Mouse (Mus musculus) cerebral cortex, adult 2 months (tissue): Measurements from ENCODE around the gene Coro1c.

Source experiments
- WGBS: fragments of 180-500 bp; shearing (Covaris S2); methylation state at CpG from one replicate; pipeline ENCODE4 v1.1.7; 2018; 5-methylcytosine and 5-hydroxymethylcytosine counted together

Coro1c gene

DNA sequence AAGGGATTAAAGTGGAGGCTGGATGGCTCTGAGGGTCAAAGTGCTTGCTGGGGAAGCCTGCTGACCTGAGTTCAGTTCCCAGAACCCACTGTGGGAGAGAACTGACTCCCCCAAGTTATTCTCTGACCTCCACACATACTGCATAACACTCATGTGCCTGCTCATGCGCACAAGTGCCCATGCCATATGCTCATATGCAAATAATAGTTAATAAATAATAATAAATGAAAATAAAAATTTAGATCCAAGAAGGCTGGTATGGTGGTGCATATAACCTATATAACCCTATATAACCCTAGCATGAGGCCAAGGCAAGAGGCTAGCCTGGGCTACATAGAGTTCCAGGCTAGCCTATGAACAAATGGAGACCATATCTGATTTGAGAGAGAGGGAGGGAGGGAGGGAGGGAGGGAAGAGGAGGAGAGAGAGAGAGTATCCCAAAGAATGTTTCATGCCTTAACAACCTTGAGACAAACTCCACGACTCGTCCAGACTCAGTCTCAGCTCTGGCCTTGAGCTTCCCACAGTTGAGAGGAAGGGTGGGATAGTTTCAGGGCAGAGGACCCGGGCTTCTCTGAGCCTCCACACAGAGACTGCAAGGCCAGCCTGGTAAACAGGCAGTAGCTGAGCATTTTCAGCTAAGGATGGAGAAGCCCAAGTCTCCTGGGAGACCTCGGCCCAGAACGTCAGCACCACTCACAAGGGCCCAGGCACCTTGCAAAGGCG, 78.8 kb downstream of the Coro1c start:
- WGBS, result 83% methylated on average over 7 of the region's 7 CpGs

DNA sequence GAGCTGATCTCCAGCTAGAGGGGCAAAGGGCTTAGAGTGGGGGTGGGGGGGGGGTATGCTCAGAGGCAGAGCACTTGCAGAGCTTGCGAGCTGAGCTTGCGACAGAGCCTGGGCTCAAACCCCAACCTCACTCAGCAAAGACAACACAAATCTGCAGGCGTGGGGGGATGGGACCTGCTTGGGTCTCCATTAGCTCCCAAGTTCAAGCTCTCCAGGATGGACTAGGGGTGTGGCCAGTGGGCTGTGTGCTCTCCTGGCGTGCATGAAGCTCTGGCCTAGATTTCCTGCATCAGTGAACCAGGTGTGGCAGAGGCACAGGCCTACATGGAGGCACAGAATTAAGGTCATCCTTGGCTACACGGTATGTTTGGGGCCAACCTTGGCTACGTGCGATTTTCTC, 80.1 kb downstream of the Coro1c start:
- 81% methylated on average over 7 of the region's 7 CpGs for WGBS

DNA sequence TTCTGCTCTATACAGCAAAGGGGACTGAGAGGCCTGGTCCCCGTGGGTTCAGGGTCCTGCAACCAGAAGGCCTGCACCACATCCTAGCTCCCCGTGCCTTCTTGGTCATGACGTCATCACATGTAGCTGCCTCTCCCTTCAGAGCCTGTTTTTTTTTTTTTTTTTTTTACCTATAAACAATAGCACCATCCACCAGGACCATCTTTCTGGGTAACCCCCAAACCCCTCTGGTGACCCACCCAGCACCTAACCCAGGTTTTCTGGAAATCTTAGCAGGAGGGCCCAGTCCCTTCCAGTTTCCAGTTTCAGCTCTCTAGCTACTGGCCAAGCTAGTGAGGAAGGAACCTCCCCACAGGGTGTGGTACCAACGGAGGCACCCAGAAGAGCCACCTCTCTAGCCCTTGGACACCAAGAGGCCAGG, 80.6 kb downstream of the Coro1c start:
- WGBS, result 64% methylated on average over 4 of the region's 4 CpGs

DNA sequence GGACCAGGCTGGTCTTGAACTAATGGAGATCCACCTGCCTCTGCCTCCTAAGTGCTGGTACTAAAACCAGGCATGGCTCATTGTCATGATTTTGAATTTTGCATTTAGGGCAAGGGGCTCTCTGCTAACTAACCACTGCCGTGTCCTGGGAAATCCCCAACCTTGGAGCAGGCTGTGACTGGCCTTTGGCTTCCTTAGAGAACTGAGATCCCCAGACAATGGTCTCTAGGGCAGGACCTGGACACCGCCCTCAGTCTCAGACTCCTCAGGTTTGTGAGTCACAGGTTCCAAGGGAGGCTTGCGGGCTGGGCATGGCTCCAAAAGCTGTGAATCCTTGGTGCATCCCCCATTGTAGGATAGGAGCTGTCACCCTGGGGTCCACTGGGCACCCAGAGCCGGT, 81.9 kb downstream of the Coro1c start:
- WGBS, result 83% methylated on average over 4 of the region's 4 CpGs

DNA sequence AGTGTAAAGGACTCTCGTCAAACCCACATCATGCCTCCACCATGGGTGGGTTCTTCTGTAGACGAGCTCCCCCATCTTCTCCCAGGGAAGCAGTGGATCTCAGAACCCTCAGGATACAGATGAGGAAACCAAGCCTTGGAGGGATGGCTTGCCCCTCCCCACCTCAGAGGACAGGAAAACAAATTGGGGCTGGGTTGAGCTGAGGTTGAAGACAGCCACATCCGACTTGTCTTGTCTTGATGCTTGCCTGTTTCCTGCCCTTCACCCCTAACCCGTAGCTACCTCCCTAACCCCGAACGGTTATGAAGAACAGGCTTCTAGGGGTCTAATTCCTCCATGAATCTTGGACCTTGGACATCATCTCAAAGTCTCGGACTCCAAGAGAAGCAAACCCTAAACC, 83.0 kb downstream of the Coro1c start:
- 82% methylated on average over 7 of the region's 7 CpGs for WGBS

DNA sequence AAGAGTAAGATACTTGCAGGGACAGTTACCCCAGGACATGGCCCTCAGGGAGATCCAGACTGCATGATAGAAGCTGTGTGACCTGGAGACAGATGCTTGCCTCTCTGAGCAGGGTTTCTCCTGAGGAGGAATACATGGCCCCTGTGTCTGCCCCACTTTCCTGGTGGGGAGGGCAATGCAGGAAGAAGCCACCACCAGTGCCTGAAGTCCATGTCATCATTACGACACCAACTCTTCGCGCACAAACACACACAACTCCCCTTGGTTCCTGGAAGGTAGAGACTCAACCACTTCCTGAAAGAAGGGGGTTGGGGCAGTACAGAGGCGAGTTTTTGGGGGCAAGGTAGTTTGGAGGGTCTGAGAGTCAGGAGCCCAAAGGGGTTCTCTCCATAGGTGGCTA, 84.3 kb downstream of the Coro1c start:
- WGBS, result 75% methylated on average over 4 of the region's 4 CpGs

DNA sequence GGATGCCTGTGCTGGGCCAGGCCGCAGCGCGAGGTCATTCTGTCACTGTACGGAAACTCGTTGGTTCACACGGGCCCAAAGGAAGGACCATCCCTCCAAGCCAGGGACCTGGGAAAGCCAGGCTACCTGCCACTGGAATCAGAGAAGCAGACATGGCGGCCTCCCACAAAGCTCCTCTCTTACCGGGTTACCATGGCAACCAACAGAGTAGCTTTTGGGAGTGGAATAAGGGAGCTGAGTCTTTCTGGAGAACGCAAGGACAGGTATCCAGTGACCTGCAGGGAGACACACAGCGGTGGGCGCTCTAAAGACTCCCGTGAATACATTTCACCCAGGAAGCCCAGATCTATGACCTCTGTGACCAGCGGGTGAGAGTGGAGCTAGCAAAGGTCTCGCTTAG, 90.0 kb downstream of the Coro1c start:
- WGBS, result 73% methylated on average over 14 of the region's 14 CpGs

DNA sequence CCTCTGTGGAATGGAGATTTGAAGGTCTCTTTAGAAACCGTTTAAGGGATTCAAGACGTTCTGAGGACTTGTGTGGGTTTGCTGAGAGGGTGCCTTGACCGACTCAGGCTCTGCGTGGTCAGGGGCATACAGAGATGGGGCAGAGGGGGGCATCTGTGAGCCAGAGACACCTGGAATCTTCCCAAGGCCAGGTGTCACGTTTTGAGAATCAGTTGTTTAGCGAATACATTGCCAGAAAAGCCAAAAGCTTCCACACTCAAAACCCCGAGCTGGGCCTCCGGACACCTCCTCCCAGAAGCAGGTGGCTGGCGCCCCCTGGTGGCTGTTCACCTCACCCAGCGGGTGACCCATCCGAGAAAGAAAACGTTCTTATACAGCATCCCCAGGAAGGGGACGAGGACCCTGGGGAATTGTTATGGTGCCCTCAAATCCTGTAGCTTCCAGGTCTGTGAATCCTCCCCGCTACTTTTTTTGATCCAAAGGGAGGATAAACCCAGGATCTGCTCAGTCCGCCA, 92.9 kb downstream of the Coro1c start:
- 19% methylated on average over 15 of the region's 15 CpGs for WGBS

DNA sequence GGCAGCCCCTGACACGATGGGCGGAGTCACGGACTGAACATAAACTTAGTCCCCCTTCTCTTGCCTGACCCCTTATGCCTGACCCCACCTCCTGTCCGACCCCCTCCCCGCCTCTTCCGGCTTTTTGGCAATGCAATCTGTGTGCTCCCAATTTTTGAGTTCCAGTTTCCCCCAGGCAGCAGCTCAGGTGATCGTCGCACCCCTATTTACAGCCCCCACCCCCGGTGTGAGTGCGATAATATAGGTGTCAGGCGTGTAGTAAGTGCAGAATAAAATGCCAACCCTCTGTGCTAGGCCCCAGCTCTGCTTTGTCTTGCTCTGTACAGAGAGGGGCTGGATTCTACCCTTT, 93.5 kb downstream of the Coro1c start:
- WGBS, result 63% methylated on average over 11 of the region's 11 CpGs

DNA sequence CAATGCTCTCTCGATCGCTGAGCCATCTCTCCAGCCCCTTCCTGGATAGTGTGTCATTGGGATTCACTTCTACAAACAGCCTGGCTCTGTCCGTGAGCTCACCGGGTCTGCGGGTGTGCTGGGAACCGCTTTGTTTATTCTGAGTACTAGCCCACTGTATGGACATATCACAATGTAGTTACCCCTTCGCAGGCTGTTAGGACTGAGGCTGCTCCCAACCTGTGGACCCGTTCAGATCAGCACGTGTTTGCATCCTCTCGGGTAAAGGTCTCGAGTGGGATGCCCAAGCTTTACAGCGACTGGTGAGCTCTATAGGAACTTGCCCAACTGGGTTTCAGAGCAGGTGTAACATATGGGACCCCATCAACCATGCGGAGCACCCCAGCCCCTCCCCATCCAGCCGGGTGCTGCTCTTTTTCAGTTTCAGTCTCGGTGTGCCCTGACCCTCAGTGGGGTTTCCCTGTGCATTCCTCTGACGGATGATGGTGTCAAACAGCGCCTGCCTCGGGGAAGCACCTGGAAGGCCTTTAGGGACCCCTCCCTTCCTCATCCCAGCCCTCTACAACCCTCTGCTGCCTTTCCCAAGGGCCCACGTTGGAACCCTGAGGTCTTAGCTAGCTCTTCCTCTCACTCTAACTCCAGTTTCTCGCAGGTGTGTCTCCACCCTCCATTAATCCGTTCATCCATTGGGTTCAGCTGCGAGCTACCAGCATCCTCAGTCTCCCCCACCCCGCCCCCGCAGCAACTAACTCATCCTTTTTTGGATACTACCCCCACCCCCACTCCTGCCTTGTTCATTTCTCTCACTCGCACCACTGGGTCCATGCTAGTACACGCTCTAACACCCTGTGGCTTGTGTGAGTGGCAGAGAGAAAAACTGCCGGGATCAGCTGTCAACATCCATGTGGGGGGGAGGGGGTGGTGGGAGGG, 94.2 kb downstream of the Coro1c start:
- 45% methylated on average over 27 of the region's 27 CpGs for WGBS

DNA sequence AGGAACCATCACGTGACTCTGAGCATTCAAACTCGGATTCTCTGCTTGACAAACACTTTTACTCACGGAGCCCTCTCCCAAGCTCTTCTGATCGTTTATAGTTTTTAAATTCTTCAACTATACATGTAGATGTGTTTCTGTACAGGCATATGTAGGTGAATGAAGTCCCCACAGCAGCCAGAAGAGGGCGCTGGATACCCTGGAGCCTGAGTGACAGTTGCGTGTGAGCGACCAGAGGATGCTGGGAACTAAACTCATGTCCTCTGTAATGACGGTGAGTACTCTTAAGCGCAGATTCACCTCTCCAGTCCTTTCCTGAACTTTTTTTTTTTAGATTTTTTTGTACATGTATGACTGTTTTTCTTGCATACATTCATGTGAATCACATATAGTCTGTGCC, 95.0 kb downstream of the Coro1c start:
- WGBS, result 29% methylated on average over 9 of the region's 9 CpGs

DNA sequence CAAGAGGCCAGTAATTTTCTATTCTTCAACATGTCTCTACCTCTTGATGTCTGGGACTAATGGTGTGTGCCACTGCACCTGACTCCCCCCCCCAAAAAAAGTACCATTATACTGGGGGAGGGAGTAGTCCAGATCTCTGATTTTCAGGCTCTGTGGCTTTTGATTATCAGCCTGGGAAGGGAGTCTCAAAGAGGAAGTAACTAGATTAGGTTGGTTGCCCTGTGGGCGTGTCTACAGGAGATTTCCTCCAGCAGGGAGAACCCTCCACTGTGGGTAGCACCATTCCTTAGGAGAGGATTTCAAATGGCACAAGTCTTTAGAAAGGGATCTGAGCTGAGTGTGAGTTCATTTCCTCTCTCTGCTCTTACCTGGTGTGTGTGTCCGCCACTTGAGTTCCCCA, 95.9 kb downstream of the Coro1c start:
- WGBS, result 90% methylated on average over 2 of the region's 2 CpGs

DNA sequence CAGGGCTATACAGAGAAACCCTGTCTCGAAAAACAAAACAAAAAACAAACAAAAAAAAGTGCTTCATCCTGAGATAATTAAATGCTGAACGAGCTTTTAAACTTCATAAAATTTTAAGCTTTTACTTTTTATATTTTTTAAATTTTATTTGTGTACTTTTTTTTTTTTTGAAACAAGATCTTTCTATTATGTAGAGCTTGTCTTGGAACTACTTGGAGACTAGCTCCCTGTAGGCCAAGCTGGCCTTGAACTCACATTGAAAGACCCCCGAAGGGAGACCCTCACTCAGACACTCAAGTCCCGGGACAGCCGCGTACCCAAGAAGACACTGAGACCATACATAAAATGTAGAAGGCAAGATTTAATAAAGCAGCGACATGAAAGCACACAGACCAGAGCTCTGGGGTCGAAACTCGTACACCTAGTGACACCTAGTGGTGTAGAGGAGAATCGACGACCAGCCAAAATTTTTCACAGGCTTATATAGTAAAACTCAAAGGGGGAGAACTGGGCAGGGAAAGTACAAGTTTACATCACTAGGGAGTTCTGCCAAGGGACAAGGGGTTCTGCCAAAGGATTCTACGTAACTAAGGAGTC, 96.6 kb downstream of the Coro1c start:
- 22% methylated on average over 11 of the region's 12 CpGs for WGBS

DNA sequence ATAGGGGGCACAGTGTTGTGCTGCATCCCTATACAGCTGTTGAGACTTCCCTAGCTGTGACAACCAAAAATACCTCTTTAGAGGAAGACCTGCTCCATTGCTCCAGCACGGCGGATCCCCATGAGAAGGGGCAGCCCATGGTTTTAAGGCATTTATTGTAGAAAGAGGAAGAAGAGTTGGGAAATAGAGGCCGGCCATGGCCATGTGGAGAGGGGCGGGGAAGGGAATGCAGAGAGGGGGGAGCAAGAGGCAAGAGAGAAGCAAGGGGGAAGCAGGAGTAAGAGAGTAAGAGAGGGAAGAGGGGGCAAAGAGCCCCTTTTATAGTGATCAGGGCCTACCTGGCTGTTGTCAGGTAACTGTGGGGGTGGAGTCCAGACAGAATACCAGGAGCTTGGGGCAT, 98.4 kb downstream of the Coro1c start:
- 92% methylated on average over 4 of the region's 4 CpGs for WGBS

DNA sequence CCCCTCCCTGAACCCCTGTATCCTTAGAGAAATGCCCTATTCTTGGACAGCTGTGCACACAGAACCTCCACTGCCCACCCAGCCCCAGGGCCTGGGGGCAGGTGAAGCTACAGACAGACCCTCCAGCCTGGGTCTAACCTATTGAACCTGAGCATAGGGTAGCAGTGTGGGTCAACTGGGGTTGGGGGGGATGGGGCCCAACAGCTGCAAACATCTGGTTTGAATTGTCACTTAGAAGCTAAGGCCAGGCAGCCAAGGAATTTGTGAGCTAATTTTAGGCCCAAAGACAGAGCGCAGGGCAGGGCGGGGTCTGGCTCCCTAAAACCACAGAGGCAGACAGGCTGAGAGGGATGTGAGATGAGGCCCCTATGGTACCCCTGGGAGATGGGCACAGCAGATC, 100.4 kb downstream of the Coro1c start:
- WGBS, result 97% methylated on average over 2 of the region's 2 CpGs

DNA sequence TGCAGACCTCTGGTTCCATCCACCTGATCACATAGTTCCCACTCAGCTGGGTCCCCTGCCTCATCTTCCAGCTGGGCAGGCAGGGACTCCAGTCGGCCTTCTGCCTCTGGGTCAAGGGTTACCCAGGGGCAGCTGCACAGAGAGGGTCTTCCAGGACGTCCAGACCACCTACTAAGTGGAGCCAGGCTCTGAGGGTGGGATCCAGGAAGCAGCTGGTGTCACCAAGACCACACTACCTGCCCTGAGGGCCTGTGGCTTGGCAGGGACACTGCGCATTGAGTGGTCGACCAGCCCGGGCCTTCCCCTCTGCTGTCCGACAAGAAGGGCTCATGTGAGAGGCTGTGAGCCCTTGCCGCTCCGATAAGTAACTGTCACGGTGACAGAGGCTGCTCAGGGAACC, 100.8 kb downstream of the Coro1c start:
- 67% methylated on average over 9 of the region's 9 CpGs for WGBS

DNA sequence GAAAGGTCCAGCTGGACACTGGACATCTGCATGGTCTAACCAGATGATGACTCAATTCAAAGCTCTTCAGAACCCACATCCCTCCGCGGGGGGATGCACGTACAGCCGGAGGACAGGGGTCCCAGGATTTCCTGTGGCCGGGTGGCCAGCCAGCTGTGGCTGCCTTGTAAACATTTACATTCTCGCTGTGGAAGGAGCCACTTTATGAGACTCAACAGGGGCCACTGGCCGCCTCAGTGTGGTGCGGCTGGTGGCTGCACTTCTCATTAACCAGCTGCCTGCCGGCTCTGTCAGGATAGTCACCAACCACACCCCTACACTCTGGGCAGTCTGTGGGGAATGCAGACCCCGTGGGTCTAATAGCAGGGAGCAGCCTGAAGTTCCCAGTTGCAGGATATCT, 102.1 kb downstream of the Coro1c start:
- WGBS, result 52% methylated on average over 10 of the region's 10 CpGs

DNA sequence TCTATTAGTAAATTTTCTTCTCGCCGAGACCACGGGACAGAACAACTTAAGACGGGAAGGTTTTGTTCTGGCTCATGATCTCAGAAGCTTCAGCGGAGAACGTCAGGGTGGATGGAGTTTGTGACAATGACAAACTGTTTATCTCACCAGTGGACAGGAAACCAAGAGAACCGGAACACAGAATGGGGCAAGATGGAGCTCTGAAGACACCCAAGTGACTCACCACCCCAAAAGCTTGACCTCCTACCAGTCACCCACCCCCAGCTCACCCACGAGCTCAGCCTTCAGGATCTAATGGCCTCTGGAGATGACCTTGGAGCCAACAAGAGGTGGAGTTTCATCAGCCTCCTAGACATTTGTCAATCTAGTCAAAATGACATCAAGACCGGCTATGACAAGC, 103.3 kb downstream of the Coro1c start:
- WGBS, result 86% methylated on average over 9 of the region's 9 CpGs

DNA sequence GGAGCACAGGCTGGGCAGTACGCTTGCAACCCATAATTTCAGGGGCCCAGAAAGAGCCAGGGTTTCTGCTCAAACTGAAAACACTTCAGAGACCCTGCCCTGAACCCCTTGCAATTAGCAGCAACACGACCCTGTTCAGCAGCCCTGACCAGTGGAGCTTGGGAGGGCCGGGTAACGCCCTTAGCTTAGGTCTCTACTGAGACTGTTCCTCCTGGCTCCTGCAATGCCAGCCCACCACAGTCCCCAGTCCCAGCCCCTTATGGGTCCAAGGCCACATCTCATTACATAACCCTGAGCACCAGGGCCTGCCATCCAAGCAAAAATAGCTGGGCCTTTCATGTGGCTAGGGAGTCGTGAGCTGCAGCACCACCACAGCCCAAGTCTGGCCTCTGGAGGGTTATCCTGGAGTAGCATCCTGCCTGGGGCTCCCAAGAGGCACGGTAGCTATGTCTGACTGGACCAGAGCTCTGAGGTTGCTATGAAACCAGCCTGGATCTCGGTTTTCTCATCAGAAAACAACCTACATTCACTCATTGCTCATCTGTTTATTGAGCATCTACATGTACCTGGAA, 104.1 kb downstream of the Coro1c start:
- 74% methylated on average over 7 of the region's 7 CpGs for WGBS

DNA sequence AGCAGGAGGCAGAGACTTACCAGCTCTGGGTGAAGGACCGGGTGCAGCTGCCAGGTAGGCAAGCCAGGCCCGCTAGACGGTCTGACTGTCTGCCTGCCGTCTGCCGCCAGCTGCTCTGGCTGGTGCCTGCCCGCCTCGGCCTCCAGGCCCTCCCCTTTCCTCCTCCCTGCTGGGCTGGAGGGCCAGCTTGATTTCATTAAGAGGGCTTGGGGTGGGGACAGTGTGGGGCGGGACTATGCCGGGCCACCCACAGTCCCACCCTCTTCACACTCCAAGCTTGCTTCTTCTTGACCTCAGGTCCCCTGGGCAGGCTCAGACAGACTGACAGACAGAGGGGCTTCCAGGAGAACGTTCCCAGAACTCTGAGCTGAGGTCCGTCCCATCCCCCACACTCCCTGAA, 108.3 kb downstream of the Coro1c start, which contains the start of gene Tmem119:
Tmem119 (minus strand) TSS at position 237 of the 400 bp plus-strand sequence.
- WGBS, result 13% methylated on average over 11 of the region's 11 CpGs

DNA sequence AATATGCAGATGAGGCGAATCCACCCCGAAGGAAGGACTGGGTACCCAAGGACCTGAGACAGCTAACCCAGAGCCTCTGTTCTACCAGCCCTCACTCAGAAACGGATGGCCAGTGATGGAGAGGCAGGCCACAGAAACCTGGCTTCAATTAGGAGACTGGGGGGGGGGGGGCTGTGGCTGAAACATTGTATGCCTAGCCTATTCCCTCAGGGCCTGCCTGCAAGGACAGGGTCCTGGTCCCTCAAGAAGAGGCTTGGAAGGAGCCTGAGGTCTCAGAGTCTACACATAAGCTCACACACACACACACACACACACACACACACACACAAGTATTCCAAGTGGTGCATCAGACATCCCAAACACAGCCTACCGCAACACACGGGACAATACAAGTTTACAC, 108.9 kb downstream of the Coro1c start:
- WGBS, result 61% methylated on average over 5 of the region's 5 CpGs

DNA sequence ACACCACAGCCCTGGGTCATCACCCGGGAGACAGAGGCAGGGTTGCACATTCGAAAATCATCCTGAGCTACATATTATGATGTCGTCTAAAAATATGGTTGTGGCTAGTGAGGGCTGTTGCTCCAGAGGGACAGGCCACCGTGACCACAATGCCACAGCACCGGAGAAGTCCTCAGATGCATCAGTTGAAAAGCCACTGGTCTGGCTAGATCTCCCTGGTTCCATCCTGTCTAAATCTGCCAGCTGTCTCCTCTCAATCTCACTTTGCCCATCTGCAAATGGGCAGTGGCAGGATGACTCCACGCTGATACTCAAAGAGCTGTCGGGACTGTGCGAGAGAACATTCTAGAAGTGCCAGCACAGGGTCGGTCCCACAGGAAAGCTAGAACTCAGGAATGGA, 110.0 kb downstream of the Coro1c start:
- 86% methylated on average over 9 of the region's 9 CpGs for WGBS
